Mouse (Mus musculus) neutrophil, adult 83 days (primary cell): ENCODE results near the gene Slc9a5. TPM values are rescaled to one million over a fixed set of nuclear protein-coding genes. Genes with fewer than 3 reads are reported as not detected.

Experiments
- total RNA-seq, 2 experiments: library from RNA; stranded (reverse); gene quantifications; one replicate each; pipeline ENCODE4 v1.2.4; 2023

The Slc9a5 gene
- 1 to 10 TPM in 1 of 2 experiments, under 1 TPM in 1; 0.82 to 1.2 TPM for total RNA-seq

DNA sequence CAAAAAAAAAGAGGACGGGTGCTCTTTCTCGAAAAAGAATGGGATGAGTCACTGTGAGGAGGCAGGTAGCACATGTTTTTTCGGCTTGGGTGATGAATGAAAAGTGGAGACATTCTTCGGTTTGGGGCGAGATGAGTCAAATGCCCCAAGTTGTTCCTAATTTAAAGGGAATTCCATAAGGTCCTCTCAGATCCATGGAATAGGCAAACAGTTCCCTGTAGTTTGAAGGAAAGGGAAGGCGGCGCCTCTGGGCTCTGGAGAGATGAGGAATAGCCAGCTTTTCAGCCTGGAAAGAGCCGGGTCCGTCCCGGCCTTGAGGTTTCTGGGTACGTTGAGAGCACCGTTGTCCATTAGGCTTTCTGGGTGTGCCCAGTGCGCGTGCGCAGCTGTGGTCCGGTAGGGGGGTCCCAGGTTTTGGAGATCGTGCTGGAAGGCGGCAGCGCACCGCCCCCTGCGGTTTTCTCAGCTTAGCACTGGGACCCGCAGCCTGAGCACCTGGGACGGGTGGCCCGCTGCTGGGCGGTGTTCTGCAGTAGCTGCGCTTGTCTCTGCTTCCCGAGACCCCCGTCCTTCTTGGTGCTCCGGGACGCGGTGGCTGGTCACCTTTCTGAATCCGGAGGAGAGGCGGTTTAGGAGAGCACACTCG lies at the start of gene Slc9a5:
Slc9a5 (plus strand) TSS at position 394 of the 646 bp plus-strand sequence.

DNA sequence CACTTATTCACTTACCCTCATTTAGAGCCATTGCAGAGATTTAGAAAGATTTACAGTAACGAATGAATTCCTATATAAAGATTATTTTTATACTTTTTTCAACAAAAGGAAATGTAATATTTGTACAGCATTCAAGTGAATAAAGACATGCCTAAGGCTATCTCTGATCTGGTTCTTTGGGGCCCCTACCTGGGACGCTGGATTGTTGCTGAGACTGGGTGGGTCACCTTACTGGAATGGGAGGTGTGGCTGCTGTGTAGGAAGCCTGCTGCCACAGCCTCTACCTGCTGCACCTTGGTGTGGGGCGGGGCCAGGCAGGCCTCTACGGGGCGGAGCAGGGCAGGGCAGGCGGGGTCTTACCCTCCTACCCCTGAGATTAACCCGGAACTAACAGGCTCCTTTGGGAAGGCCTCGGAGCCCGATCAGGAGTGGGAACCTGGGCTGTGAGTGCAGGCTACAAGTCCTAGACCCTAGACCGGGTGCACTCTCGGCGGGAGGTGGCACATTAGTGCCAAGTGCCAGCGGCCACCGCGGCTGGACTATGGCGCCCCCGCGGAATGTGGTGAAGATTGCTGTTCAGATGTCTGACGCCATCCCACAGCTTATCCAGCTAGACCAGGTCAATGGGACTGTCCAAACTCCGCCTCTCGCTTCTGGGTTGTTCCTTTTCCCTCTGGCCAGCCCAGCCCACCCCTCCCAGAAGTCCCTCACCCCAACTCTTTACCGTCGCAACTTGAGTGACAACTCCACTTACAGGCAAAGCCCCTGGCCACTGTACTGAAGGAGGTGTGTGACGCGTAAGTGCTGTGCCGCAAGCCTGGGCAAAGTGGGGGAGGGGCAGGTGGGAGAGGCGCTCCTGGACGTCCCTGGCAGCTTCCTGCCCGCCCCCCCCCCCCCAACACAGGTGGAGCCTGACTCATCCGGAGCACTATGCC lies 43.2 kb upstream of the Slc9a5 start, which contains the start of gene Elmo3:
Elmo3 (plus strand) TSS at position 391 of the 935 bp plus-strand sequence.

DNA sequence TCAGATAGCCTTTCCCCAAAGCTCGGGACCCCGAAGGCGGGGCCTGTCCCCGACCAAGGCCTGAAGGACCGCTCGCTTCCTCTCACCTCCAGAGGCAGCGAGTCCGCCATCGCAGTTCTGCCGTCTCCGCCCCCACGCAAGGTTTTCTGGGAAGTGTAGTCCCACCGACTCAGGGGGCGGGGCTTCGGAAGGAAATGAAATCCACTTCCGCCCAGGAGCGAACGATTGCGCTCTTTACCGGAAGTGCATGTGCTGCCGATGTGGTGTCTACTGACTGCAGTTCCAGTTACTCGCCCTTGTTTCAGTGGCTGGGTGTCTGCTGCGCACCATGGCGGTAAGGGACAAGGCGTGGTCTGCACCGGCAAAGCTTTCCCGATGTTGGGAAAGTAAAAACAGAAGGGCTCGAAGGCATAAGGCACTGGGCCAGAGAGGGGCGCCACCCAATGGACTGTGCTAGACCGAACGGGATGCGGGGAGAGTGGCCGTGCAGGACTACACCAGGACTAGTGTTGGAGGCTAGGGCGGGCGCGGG lies 22.4 kb upstream of the Slc9a5 start, which contains the start of the genes Lrrc29 and Tmem208:
Lrrc29 (minus strand) TSS at position 138 of the 532 bp plus-strand sequence.
Tmem208 (plus strand) TSS at position 214 of the 532 bp plus-strand sequence.

DNA sequence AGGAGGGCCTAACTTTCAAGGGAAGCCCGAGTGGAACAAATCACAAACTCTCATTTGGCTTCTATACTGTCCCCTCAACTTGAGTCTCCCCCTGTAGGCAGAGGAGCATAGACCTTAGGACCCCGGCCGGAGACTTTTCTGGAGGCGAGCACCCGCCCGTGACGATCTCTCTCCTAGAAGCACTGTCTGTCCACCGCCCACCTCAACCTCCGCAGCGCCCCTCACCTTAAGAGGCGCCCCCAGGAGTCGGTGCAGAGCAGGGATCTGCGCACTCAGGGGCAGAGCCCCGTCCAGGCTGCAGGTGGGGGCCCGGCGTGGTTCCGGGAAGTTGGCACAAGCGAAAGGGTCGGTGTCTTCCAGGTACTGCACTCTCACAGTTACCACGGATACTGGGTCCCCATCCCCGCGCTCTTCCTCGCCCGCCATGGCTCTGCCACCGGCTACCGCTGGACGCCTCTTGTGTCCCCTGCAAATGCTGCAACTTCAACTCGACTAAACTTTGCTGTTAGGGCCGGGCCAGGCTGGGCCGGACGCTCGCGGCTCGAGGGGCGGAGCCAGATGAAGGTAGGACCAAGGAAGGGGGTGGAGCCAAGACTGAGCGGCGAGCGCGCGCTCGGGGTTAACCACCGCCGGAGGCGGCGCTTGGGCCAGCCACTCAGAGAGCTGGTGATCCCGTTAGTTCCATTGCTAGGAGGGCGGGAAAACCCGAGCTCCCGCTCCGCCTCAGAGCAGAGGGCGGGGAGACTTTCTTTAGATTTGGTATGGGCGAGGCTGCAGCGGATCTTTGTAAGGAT lies 1.0 kb upstream of the Slc9a5 start, which contains the start of gene Fhod1:
Fhod1 (minus strand) TSS at position 526 of the 794 bp plus-strand sequence.

DNA sequence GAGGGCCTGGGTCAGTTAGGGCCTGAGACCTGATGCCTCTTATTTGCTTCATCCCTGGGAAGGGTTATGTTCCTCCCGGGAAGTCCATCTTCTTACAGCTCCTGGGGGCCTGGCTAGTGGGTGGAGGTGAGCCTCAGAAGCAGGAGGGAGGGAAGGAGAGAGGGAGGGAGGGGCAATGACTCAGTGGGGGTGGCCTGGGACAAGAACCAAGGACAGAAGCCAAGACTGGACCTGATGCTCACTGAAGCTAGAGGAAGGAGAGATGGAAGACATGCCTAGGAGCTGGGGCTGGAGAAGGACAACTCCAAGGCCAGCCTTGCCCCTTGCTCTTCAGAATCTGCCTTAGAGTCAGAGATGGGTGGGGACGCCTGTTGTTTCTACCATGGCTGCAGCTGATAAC lies 24.4 kb downstream of the Slc9a5 start, which contains the start of gene Plekhg4:
Plekhg4 (plus strand) TSS at position 243 of the 400 bp plus-strand sequence.

GRCm38 (mm10) chr8:105413391-105413790 lies 64.7 kb downstream of the Slc9a5 start, which contains the start of the genes Kctd19 and Lrrc36:
TSS of gene Kctd19 (minus strand) at chr8:105413502.
TSS of gene Lrrc36 (plus strand) at chr8:105413571.

Other genes starting within 250 kb of the Slc9a5 start
- gene Ces4a, start 217.0 kb upstream of the Slc9a5 start, total RNA-seq, result not detected
- gene Cbfb, start 178.2 kb upstream of the Slc9a5 start, total RNA-seq, result 10 to 100 TPM; 75.7 to 84.6 TPM
- 10 to 100 TPM; 28.4 to 40.9 TPM for gene D230025D16Rik, start 123.7 kb upstream of the Slc9a5 start, total RNA-seq
- 1 to 10 TPM in 1 of 2 experiments, under 1 TPM in 1; 0.46 to 1.0 TPM for gene B3gnt9, start 93.7 kb upstream of the Slc9a5 start, total RNA-seq
- 10 to 100 TPM; 14.7 to 15.1 TPM for gene Tradd, start 84.2 kb upstream of the Slc9a5 start, total RNA-seq
- gene Fbxl8, start 84.2 kb upstream of the Slc9a5 start, total RNA-seq, result 1 to 10 TPM; 4.4 to 7.2 TPM
- under 1 TPM in 1 of 2 experiments, not detected in 1; 0.75 TPM for gene Hsf4, start 79.0 kb upstream of the Slc9a5 start, total RNA-seq
- gene Nol3, start 72.7 kb upstream of the Slc9a5 start, total RNA-seq, result not detected
- 1 to 10 TPM; 1.4 to 1.8 TPM for gene 4931428F04Rik, start 59.0 kb upstream of the Slc9a5 start, total RNA-seq
- gene Exoc3l, start 52.7 kb upstream of the Slc9a5 start, total RNA-seq, result 1 to 10 TPM; 1.0 to 1.5 TPM
- 10 to 100 TPM; 58.9 to 66.0 TPM for gene E2f4, start 51.2 kb upstream of the Slc9a5 start, total RNA-seq
- 1 to 10 TPM in 1 of 2 experiments, under 1 TPM in 1; 0.81 to 1.7 TPM for gene Elmo3, start 43.2 kb upstream of the Slc9a5 start, total RNA-seq
- gene Lrrc29, start 22.6 kb upstream of the Slc9a5 start, total RNA-seq, result 1 to 10 TPM; 5.8 to 6.6 TPM
- 10 to 100 TPM; 25.0 to 27.3 TPM for gene Tmem208, start 22.5 kb upstream of the Slc9a5 start, total RNA-seq
- 10 to 100 TPM; 32.7 to 37.5 TPM for gene Fhod1, start 890 bp upstream of the Slc9a5 start, total RNA-seq
- under 1 TPM in 1 of 2 experiments, not detected in 1; 0.22 TPM for gene Plekhg4, start 24.4 kb downstream of the Slc9a5 start, total RNA-seq
- gene Kctd19, start 64.7 kb downstream of the Slc9a5 start, total RNA-seq, result under 1 TPM in 1 of 2 experiments, not detected in 1; 0.13 TPM
- under 1 TPM in 1 of 2 experiments, not detected in 1; 0.24 TPM for gene Lrrc36, start 64.7 kb downstream of the Slc9a5 start, total RNA-seq
- 1 to 10 TPM; 6.6 to 8.5 TPM for gene Tppp3, start 122.7 kb downstream of the Slc9a5 start, total RNA-seq
- gene Zdhhc1, start 148.1 kb downstream of the Slc9a5 start, total RNA-seq, result 1 to 10 TPM; 1.1 to 2.7 TPM
- not detected for gene Hsd11b2, start 169.9 kb downstream of the Slc9a5 start, total RNA-seq
- gene Atp6v0d1, start 217.2 kb downstream of the Slc9a5 start, total RNA-seq, result 100 to 1,000 TPM; 144 to 160 TPM